Mouse (Mus musculus) small intestine, adult 2 months (tissue): ENCODE results near the gene Eml3. TPM values are rescaled to one million over a fixed set of nuclear protein-coding genes. Genes with fewer than 3 reads are reported as not detected.

ENCODE experiments used
- H3K27ac ChIP-seq: fragments of 200-500 bp; 2 replicates; pipeline ENCODE4 v1.5.1; 2012; ENCODE audit warnings: low read depth, low read length, control low read depth, inconsistent platforms; ENCODE audit not compliant: insufficient read depth
- H3K27me3 ChIP-seq: fragments of 200-500 bp; 2 replicates; pipeline ENCODE4 v1.6.1; 2012; ENCODE audit warnings: mild to moderate bottlenecking, moderate library complexity, low read length, inconsistent platforms; ENCODE audit not compliant: control insufficient read depth, insufficient read depth
- H3K36me3 ChIP-seq: fragments of 200-500 bp; 2 replicates; pipeline ENCODE4 v1.6.1; 2012; ENCODE audit warnings: mild to moderate bottlenecking, low read length, control low read depth, inconsistent platforms; ENCODE audit not compliant: control insufficient read depth, insufficient read depth
- H3K4me1 ChIP-seq: fragments of 200-500 bp; 2 replicates; pipeline ENCODE4 v1.6.1; 2012; ENCODE audit warnings: low read length, inconsistent platforms, mixed read lengths; ENCODE audit not compliant: control insufficient read depth, insufficient read depth, insufficient read length
- H3K4me3 ChIP-seq: fragments of 200-500 bp; 2 replicates; pipeline ENCODE4 v1.5.1; 2012; ENCODE audit warnings: low read depth, mild to moderate bottlenecking, control low read depth, inconsistent platforms, low read length, moderate library complexity
- CTCF ChIP-seq: fragments of 200-500 bp; IDR thresholded peaks from 2 replicates; pipeline ENCODE4 v1.5.1; 2012; ENCODE audit warnings: low read depth, mild to moderate bottlenecking, control low read depth, inconsistent platforms, low read length, moderate library complexity, mixed read lengths; ENCODE audit not compliant: insufficient replicate concordance, insufficient read length; ENCODE audit errors: extremely low read depth
- POLR2A ChIP-seq: fragments of 200-500 bp; IDR thresholded peaks from 2 replicates; pipeline ENCODE4 v1.6.1; 2012; ENCODE audit warnings: low read depth, mild to moderate bottlenecking, control low read depth, inconsistent platforms, low read length, moderate library complexity
- WGBS: fragments of 180-500 bp; shearing (Covaris S2); methylation state at CpG from one replicate; pipeline ENCODE4 v1.1.7; 2018; 5-methylcytosine and 5-hydroxymethylcytosine counted together
- polyA plus RNA-seq: library from polyadenylated mRNA; depleted of rRNA; stranded (reverse); fragments of >200 nt; gene quantifications from 2 replicates; pipeline ENCODE4 v1.2.3, GENCODE M21; 2012

The Eml3 gene
- polyA plus RNA-seq, 1 experiment: 32.2 TPM

DNA sequence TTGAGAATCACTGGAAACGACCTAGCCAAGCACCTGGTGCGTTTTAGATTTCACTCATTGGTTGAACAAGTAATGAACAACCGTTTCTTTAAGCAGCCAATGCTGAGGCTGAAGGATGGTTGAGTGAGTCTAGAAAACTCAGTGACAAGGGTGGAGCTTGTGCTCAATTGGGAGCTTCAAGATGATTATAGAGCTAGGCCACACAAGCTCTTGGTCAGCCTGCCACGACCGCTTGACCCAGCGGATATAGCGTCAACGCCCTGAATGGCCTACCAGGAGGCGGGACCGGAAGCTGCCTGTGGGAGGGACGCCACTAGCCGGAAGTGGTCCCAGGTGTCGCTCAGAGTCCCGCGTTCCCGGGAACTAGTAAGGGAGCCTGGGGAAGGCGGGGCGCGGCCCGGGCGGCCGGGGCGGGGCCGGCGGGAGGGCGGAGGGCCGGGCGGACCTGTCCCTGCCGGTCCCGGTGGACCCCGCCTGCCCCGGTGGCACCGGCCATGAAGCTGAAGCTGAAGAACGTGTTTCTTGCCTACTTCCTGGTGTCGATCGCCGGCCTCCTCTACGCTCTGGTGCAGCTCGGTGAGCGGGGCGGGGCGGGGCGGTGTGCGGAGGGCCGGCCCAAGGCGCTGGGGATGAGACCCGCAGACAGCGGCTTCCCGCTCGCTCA, 9.1 kb upstream of the Eml3 start, which contains the start of gene B3gat3:
TSS of gene B3gat3 (plus strand) at position 302 of the 664 bp plus-strand sequence.
- H3K4me3 ChIP-seq: peak within 1 kb of the TSS; percentile 71
- peak within 1 kb of the TSS; percentile 80 for H3K27ac ChIP-seq
- peaks cover 19% of the 10 kb centered on the region for H3K36me3 ChIP-seq
- TF ChIP-seq POLR2A (peak; percentile 69), CTCF (no peak)
- 1% methylated on average over 50 of the region's 50 CpGs for WGBS
- no peaks in the 10 kb centered on the region for H3K27me3 ChIP-seq
- peaks cover 5% of the 10 kb centered on the region; the same call in 1 of the 2 replicates for H3K4me1 ChIP-seq

GRCm38 (mm10) chr19:8920836-8921291, 8.5 kb upstream of the Eml3 start:
- TF ChIP-seq CTCF (no peak), POLR2A (no peak)

DNA sequence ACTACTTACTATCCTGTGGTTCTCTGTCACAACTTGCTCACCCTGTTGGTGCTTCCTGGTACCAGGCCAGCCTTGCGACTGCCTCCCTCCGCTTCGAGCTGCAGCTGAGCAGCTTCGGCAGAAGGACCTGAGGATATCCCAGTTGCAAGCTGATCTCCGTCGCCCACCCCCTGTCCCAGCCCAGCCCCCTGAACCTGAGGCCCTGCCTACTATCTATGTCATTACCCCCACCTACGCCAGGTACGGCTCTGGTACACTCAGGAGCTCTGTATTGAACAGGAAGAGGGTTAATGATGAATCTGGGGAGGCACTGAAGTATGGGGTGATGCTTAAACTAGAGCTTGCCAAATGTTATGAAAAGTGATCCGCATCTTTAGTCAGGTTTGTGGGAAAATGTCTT, 7.6 kb upstream of the Eml3 start:
- Histone ChIP-seq H3K4me3 (no peak overlapping the region), H3K36me3 (peaks cover 9% of the 10 kb centered on the region; the same call in 1 of the 2 replicates), H3K27me3 (no peaks in the 10 kb centered on the region), H3K27ac (no peak overlapping the region), H3K4me1 (peaks cover 5% of the 10 kb centered on the region; the same call in 1 of the 2 replicates)
- WGBS: 73% methylated on average over 9 of the region's 9 CpGs
- TF ChIP-seq CTCF: no peak
- TF ChIP-seq POLR2A: no peak

More at GRCm38 (mm10) chr19:8920836-8921291, 8.5 kb upstream of the Eml3 start:
- Histone ChIP-seq H3K27ac (peak overlapping the region; percentile 80), H3K4me3 (peak overlapping the region; percentile 71), H3K36me3 (peaks cover 14% of the 10 kb centered on the region), H3K4me1 (peaks cover 5% of the 10 kb centered on the region; the same call in 1 of the 2 replicates), H3K27me3 (no peaks in the 10 kb centered on the region)
- WGBS: under 1% methylated on average over 6 of the region's 6 CpGs

DNA sequence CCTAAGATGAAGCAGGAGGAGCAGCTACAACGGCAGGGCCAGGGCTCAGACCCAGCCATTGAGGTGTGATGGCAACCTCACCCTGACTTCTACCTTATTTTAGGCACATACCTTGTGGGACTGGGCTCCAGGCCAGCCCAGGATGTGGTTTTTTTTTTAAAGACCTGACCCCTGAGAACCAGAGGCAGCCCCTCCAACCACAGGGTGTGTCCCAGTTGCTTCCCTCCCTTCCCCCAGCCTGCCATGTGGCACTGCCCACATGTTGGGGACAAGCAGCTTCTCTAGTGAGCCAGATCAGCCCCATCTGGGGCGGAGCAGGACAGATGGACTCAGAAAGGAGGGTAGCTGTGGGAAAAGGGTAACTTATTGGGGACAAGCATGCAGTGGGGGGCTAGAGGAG, 2.6 kb upstream of the Eml3 start:
- Histone ChIP-seq H3K36me3 (peaks cover 9% of the 10 kb centered on the region; the same call in 1 of the 2 replicates), H3K27ac (no peak overlapping the region), H3K27me3 (no peaks in the 10 kb centered on the region), H3K4me3 (no peak overlapping the region), H3K4me1 (peaks cover 9% of the 10 kb centered on the region)
- WGBS: 79% methylated on average over 2 of the region's 2 CpGs
- no peak for TF ChIP-seq CTCF
- no peak for TF ChIP-seq POLR2A

DNA sequence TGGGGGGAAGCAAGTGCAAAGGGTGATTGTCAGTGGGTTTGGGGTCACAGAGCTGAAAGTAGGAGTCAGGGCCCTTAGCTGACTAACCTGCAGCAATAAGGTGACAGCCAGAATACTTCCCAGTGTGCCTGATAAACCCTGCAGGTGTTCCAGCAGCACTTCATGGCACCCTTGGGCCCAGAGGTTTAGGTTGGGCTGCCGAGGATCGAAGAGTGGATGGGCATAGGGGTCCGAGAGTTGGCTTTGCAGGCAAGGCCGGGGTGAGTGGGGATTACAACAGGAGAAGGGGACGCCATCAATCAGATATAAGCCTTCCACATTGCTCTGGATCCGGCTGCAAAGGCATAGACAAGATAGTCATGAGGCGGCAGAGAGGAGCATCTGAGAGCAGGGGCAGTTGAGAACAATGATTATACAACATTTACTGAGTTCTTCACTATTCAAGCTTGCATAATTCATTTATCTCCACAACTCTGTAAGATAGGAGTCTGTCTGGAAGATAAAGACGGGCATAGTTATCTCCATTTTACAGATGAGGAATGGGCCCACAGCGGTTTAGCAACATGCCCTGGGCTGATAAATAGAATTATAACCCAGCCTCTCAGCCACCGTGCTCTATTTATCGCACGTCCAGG, 1.3 kb upstream of the Eml3 start:
- H3K27ac ChIP-seq: no peak overlapping the region

DNA sequence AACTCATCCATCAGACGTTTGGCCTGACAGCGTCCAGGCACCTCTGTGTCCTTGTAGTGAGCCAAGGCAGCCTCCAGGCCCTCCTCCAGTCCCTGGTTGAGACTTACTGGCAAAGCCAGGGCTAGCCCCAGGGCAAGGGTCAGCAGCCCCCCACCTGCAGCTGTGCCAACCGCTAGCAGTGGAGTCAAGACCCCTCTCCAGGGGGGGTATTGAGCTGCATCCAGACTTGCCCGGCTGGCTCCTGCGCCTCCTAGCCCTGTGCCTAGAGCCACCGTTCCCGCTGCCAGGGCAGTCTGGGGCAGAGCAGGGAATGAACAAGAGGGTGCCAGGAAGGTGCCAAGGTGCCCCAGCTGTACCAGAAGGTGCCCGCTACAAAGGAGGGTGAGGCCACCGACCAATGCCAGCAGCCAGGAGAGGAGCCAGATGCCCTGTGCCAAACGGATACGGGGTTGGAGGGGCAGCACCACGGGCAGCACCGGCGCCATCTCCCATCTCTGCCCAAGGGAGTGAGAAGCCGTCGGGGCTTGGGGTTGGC, 596 bp upstream of the Eml3 start:
- 28% methylated on average over 16 of the region's 16 CpGs for WGBS
- Histone ChIP-seq H3K4me3 (peak overlapping the region; percentile 95), H3K27me3 (no peaks in the 10 kb centered on the region), H3K4me1 (peaks cover 9% of the 10 kb centered on the region), H3K27ac (peak overlapping the region; percentile 77; the same call in 1 of the 2 replicates), H3K36me3 (peaks cover 7% of the 10 kb centered on the region; the same call in 1 of the 2 replicates)
- TF ChIP-seq POLR2A: no peak
- TF ChIP-seq CTCF: no peak

More for the DNA sequence above, 1.3 kb upstream of the Eml3 start:
- H3K4me1 ChIP-seq: peaks cover 9% of the 10 kb centered on the region
- peaks cover 7% of the 10 kb centered on the region; the same call in 1 of the 2 replicates for H3K36me3 ChIP-seq
- TF ChIP-seq POLR2A (no peak), CTCF (no peak)
- WGBS: 88% methylated on average over 12 of the region's 12 CpGs
- no peak overlapping the region for H3K4me3 ChIP-seq
- no peaks in the 10 kb centered on the region for H3K27me3 ChIP-seq

- H3K36me3 ChIP-seq: peaks cover 14% of the 10 kb centered on the region; the same call in 1 of the 2 replicates
- peak overlapping the region; percentile 95 for H3K4me3 ChIP-seq
- no peaks in the 10 kb centered on the region for H3K27me3 ChIP-seq
- H3K4me1 ChIP-seq: peaks cover 9% of the 10 kb centered on the region
- 3% methylated on average over 11 of the region's 11 CpGs for WGBS
- H3K27ac ChIP-seq: 0 out of 2 replicates have a peak overlapping the region, but pooled peaks have one; percentile 77
- no peak for TF ChIP-seq CTCF
- TF ChIP-seq POLR2A: no peak
These were observed 765 bp downstream of the Eml3 start for GRCm38 (mm10) chr19:8930117-8930516.
